Mouse (Mus musculus): ENCODE results near the gene Bicra.

DNA sequence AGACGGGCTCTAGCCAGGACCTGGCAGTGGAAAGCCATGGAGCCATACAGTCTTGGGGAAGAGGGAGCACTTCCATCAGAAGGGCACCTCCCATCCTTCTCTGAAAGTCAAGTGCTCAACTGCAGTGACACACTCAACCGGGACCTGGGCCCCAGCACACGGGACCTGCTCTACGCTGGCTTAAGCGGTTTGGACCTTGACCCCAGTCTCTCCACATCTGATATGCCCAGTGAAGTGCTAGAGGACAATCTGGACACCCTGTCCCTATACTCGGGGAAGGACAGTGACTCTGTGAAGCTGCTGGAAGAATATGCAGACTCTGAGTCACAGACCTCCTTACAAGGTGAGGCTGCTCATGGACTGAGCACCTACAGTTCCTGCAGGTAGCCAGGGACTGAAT, 24.2 kb upstream of the Bicra start:
- TF ChIP-seq POLR2A (IDR thresholded peaks at IDR 0.05; ENCODE audit: extremely low read depth, insufficient read depth, low read length) (no peak), CTCF (IDR thresholded peaks at IDR 0.05; ENCODE audit: extremely low read depth, insufficient read depth, low read length) (no peak)
